Mouse (Mus musculus): ENCODE results near the gene Cx3cl1.

The Cx3cl1 gene

GRCm38 (mm10) chr8:94771941-94772670, at the start of gene Cx3cl1:
Gene Cx3cl1 (plus strand): TSS chr8:94772009.
- peak; percentile 86 for DNase-seq

- no peak for DNase-seq
Measured at GRCm38 (mm10) chr8:94725998-94726397, 45.8 kb upstream of the Cx3cl1 start.

GRCm38 (mm10) chr8:94729301-94729700, 42.5 kb upstream of the Cx3cl1 start:
- DNase-seq, result no peak

- DNase-seq, result no peak
Measured at GRCm38 (mm10) chr8:94733821-94734465, 37.9 kb upstream of the Cx3cl1 start.

- no peak for DNase-seq
Measured at GRCm38 (mm10) chr8:94734735-94735350, 37.0 kb upstream of the Cx3cl1 start.

- DNase-seq, result no peak
Measured at GRCm38 (mm10) chr8:94735426-94736094, 36.2 kb upstream of the Cx3cl1 start.

GRCm38 (mm10) chr8:94739829-94740228, 32.0 kb upstream of the Cx3cl1 start:
- no peak for DNase-seq

- DNase-seq, result no peak
Measured at GRCm38 (mm10) chr8:94740591-94740990, 31.2 kb upstream of the Cx3cl1 start.

- no peak for DNase-seq
Measured at GRCm38 (mm10) chr8:94741726-94742125, 30.1 kb upstream of the Cx3cl1 start.

- no peak for DNase-seq
Measured at GRCm38 (mm10) chr8:94744484-94744883, 27.3 kb upstream of the Cx3cl1 start.

- DNase-seq, result no peak
Measured at GRCm38 (mm10) chr8:94744972-94745371, 26.8 kb upstream of the Cx3cl1 start.

- DNase-seq, result no peak
Measured at GRCm38 (mm10) chr8:94745476-94746184, 26.2 kb upstream of the Cx3cl1 start, which contains the start of gene Ccl22. Gene Ccl22 (plus strand): TSS chr8:94745590.

- DNase-seq, result no peak
Measured at GRCm38 (mm10) chr8:94746832-94747231, 25.0 kb upstream of the Cx3cl1 start.

GRCm38 (mm10) chr8:94748363-94748762, 23.4 kb upstream of the Cx3cl1 start:
- DNase-seq, result no peak

- no peak for DNase-seq
Measured at GRCm38 (mm10) chr8:94749942-94750341, 21.9 kb upstream of the Cx3cl1 start.

GRCm38 (mm10) chr8:94751023-94751849, 20.6 kb upstream of the Cx3cl1 start:
- DNase-seq, result no peak

- no peak for DNase-seq
Measured at GRCm38 (mm10) chr8:94754006-94754405, 17.8 kb upstream of the Cx3cl1 start.

- no peak for DNase-seq
Measured at GRCm38 (mm10) chr8:94754486-94754885, 17.3 kb upstream of the Cx3cl1 start.

GRCm38 (mm10) chr8:94767035-94767434, 4.8 kb upstream of the Cx3cl1 start:
- no peak for DNase-seq

- DNase-seq, result peak; percentile 44
Measured at GRCm38 (mm10) chr8:94770945-94771344, 864 bp upstream of the Cx3cl1 start.

GRCm38 (mm10) chr8:94773048-94773447, 1.2 kb downstream of the Cx3cl1 start:
- DNase-seq, result no peak

GRCm38 (mm10) chr8:94773700-94774171, 1.9 kb downstream of the Cx3cl1 start:
- DNase-seq, result peak; percentile 54

Measured in cerebellum, adult 11-12 months (tissue).